Mouse (Mus musculus): ENCODE results near the gene Cpd.
"Not testable (repeated sequence)": the region's sequence is repeated elsewhere in the genome, so short reads cannot be mapped to it uniquely, and the experiment has no call there.

Gene Cpd

GRCm38 (mm10) chr11:76846011-76846877 lies 574 bp downstream of the Cpd start:
- peak; percentile 20 for DNase-seq (ENCODE audit: low spot score)

GRCm38 (mm10) chr11:76845275-76845980 lies 1.4 kb downstream of the Cpd start:
- peak; percentile 42 for DNase-seq (ENCODE audit: low spot score)

DNA sequence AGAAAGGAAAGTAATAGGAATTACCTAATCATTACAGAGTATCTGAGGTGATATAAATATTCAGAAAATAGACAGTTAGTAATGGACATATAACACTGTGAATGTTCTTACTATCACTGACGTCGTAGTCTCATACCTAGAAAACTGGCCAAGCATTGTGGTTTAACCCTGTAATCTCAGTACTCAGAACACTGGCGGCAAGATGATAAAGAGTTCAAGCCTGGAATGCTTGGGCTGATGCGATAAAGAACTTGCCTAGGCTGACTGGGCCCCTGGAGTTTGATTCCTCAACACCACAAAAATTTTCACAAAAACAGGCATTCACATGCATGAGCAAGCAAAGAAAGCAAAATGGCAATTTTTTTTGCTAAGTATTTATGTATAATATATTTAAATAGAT lies 8.2 kb downstream of the Cpd start:
- no peak for DNase-seq (ENCODE audit: low spot score)

DNA sequence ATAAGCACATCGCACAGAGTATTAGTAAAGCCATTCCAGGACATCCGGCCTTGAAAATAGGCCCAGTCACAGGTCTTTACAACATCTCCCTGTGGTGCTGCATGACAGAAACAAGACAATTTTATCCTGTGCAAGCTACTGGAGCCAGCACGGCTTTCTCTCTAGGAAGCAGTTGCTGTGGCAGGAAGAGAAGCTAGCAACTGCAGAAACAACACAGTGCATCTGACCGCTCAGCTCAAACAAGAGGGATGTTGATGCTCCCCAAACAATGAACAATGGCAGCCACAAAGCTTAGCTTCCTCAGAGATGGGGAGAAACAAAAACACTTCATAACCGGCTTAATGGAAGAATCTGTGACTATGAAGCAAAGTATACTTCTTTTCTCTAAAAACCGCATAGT lies 10.5 kb downstream of the Cpd start:
- peak; percentile 42 for DNase-seq (ENCODE audit: low spot score)

- DNase-seq (ENCODE audit: low spot score), result no peak
Measured at GRCm38 (mm10) chr11:76835868-76836267, 10.9 kb downstream of the Cpd start.

DNA sequence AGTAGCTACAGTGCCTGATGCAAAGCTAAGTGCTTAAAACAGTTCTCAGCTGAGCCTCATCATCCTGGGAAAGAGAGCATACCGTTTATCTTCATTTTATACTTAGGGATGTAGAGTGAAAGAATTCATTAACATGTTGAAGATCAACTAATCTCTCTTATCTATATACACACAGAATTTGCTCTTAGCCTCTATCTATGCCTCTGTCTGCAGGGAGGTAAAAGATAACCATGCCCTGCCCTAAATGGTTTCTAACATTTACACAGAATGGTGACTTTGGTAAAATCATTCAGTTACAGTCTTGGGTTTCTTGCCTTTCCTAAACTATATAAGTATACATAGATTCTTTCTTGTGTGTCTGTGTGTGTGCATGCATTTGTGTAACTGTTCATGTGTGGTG lies 12.2 kb downstream of the Cpd start:
- no peak for DNase-seq (ENCODE audit: low spot score)

DNA sequence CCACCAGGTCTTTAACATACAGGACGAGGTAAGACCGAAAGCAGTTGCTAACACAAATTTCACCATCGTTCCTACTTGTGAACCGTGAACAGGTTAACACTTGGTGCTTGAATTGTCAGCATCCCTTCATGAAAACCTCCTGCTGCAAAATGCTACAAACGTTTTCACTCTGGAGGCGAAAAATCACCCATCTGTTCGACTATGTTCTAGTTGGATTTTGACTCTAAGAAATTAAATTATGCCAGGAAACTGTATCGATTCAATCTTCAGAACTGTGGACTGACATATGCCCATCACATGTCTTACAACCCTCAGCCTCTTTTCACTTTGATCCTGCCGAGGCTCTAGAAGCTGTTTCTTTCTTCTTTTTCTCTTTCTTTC lies 21.9 kb downstream of the Cpd start:
- DNase-seq (ENCODE audit: low spot score), result no peak

GRCm38 (mm10) chr11:76824238-76824884 lies 22.5 kb downstream of the Cpd start:
- DNase-seq (ENCODE audit: low spot score), result no peak

- no peak for DNase-seq (ENCODE audit: low spot score)
Measured at GRCm38 (mm10) chr11:76823641-76824040, 23.2 kb downstream of the Cpd start.

GRCm38 (mm10) chr11:76821353-76821752 lies 25.5 kb downstream of the Cpd start:
- DNase-seq (ENCODE audit: low spot score), result no peak

DNA sequence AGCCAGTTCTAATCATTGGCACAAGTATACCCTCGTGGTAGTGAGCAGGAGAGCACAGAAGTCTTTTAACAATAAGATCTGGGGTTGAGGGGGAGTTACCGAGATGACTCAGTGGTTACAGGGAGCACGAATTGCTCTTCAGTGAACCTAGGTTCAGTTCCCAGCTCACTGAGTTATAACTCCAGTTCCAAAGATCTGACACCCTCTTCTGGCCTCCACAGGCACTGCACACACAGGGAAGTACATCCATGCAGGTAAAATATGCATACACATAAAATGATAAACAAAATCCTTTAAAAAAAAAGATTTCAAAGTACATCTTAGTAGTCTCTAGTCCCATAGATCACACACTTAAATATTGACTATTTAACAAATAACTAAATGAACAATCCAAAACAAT lies 29.2 kb downstream of the Cpd start:
- no peak for DNase-seq (ENCODE audit: low spot score)

DNA sequence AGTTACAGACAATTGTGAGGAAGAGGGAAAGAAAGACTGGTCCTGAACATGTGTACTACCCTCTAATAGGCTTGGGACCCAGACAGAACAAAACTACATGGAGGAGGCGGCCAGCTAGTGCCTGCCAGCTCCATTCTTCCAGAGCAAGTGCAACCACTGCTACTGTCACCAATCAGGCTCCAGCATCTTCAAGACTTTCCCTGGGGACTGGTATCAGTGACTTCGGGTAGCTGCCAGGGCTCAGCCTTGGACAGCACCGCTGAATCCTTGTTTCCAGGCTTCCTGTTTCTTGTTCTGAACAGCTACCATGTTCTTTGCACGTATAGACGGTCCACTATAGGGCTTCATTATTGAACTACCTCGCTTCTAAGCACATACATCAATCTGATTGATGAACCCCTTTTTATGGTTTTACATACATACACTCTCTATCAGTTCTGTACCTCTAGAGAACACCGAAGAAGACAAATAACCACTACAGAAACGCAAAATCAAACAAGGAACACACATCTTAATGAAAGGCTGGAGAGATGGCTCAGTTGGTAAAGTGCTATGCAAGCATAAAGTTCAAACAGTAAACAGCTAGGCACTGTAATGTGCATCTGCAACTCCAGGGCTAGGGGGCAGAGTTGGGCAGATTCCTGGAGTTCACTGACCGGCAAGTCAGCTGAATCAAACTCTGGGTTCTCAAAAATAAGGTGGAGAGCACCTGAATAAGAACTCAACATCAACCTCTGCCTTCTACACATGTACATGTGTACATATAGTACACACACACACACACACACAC lies 35.9 kb downstream of the Cpd start:
- DNase-seq (ENCODE audit: low spot score), result no peak

GRCm38 (mm10) chr11:76809450-76809849 lies 37.4 kb downstream of the Cpd start:
- peak; percentile 37 for DNase-seq (ENCODE audit: low spot score)

DNA sequence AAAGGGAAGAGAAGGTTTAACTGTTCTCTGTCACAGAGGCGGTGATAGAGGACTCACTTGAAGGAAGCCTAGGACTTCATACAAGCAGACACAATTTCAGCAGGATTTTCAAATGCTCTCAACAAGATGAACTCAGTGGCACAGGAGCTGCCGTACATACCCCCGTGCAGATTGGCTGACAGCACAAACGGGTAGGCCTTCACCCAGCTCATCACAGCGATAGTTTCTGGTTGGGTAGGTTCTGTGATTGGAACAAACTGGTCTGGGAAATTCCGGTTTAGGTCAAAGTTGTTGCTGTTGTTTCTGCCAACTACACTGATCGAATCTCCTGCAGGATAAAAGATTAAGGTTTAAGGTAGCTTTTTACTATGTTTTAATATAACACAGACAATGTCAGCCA lies 38.3 kb downstream of the Cpd start:
- no peak for DNase-seq (ENCODE audit: low spot score)

- DNase-seq (ENCODE audit: low spot score), result no peak
Measured at GRCm38 (mm10) chr11:76807007-76807679, 39.7 kb downstream of the Cpd start.

GRCm38 (mm10) chr11:76806026-76806425 lies 40.8 kb downstream of the Cpd start:
- no peak for DNase-seq (ENCODE audit: low spot score)

DNA sequence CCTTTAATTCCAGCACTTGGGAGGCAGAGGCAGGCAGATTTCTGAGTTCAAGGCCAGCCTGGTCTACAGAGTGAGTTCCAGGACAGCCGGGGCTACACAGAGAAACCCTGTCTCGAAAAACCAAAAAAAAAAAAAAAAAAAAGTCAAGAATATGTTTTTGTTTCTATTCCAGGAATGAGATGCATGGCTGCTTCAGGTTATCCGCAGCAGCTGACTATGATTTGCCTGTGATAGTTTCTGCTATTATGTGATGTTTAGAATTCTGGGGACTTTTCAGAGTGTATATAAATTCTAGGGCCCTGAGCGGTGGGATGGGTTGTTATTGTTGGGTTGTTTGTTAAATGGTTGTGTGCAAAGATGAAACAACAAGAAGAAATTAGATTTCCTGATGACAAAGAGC lies 41.7 kb downstream of the Cpd start:
- DNase-seq (ENCODE audit: low spot score), result not testable (repeated sequence)

DNA sequence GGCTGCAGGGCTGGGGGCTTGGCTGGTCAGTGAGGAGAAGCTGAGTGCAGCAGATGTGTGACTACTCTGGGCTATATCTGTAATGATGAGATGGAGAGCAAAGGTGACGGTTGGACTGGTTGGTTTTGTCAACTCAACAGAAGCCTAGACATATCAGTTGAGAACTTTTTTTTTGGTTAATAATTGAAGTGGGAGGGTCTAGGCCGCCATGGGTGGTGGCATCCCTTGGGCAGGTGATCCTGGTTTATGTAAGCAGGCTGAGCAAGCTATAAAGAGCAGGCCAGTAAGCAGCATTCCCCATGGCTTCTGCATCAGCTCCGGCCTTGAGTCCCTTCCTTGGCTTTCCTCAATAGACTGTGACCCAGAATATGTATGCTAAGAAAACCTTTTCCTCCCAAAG lies 43.6 kb downstream of the Cpd start:
- no peak for DNase-seq (ENCODE audit: low spot score)

DNA sequence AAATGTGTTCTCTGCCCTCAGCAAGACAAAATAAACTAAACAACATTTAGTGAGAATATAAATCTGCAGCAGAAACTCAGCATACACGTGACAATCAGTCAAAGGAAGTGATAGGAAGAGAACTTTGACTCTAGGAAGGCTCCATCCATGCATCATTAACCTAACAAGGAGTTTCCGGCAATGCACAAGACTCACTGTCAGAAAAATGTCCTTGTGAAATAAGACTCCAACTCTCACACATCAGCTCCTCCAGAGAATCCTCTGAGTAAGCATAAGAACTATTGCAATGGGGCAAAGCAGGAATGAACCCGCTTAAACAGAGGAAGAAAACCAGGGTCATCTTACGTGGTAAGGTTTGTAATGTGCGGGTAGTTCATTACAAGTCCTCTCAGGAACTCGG lies 49.6 kb downstream of the Cpd start:
- DNase-seq (ENCODE audit: low spot score), result no peak

DNA sequence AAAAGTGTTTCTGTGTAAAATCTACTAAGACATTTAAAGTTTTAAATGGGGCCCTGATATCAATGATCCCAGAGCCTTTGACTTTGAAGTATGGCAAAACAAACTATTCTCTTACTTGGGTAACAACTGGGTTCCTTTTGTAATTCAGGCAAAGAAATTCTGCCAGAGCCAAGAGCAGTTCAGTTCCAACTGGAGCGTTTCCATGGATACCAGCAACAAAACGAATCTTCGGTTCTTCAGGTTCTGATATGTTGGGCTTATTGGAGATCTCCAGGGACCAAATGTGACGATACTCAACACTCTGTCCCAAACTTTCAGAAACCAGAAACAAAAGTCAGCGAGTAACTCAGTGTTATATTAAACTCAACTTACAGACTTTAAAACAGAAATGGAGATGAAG lies 51.5 kb downstream of the Cpd start:
- no peak for DNase-seq (ENCODE audit: low spot score)

- DNase-seq (ENCODE audit: low spot score), result peak; percentile 41
Measured at GRCm38 (mm10) chr11:76791331-76791730, 55.5 kb downstream of the Cpd start.

DNA sequence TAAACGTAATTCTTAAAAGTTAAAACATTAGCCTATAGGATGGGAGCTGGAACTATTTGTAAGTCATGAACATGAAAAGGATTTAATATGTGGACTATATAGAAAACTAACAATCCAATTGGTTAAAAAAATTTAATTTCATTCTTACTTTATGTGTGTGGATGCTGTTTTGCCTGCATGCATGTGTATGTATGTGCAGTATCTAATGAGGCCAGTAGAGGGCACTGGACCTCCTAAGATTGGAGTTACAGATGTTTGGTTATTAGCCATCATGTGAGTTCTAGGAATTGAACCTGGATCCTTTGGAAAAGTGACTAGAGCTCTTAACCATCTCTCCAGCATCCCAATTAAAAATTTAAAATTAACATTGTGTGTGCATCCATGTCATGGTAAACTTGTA lies 57.6 kb downstream of the Cpd start:
- peak; percentile 63 for DNase-seq (ENCODE audit: low spot score)
